Mouse (Mus musculus) ES-CJ7 (cell line): ENCODE measurements at regions not wholly inside any gene's neighbourhood (a gene's known extent, or its start where the extent isn't known, plus 50 kb on each side); places are given as distances from the start of the nearest gene placed in this dataset.

Experiments used
- DNase-seq: peaks from one replicate; pipeline ENCODE4 v3.0.0; 2011; ENCODE audit warnings: low read depth, low spot score

GRCm38 (mm10) chr9:46736232-46736631, 262.3 kb upstream of the Gm4791 start:
- DNase-seq = no peak

GRCm38 (mm10) chr9:46735664-46736067, 262.9 kb upstream of the Gm4791 start:
- DNase-seq = peak; percentile 77

GRCm38 (mm10) chr9:46728465-46728864, 270.1 kb upstream of the Gm4791 start:
- DNase-seq = no peak

GRCm38 (mm10) chr9:46724231-46724630, 274.3 kb upstream of the Gm4791 start:
- no peak for DNase-seq

DNA sequence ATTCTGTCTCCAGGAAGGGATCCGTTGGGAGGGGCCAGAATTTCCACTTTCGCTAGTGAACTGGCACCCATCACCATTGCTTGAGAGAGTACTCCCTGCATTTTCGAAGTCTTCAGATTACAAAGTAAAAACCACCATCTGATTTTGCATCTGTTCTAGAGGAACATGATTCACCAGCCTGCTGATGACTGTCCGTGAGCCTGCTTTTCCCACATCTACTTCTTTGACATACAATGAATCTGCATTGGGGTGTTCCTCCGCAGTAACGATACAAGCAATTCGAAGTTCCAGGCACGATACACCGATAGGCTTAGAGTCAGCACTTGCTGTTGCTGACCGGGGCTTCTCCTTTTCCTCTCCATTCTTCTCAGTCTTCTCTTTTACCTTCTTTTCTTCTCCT, 285.1 kb upstream of the Gm4791 start:
- no peak for DNase-seq

DNA sequence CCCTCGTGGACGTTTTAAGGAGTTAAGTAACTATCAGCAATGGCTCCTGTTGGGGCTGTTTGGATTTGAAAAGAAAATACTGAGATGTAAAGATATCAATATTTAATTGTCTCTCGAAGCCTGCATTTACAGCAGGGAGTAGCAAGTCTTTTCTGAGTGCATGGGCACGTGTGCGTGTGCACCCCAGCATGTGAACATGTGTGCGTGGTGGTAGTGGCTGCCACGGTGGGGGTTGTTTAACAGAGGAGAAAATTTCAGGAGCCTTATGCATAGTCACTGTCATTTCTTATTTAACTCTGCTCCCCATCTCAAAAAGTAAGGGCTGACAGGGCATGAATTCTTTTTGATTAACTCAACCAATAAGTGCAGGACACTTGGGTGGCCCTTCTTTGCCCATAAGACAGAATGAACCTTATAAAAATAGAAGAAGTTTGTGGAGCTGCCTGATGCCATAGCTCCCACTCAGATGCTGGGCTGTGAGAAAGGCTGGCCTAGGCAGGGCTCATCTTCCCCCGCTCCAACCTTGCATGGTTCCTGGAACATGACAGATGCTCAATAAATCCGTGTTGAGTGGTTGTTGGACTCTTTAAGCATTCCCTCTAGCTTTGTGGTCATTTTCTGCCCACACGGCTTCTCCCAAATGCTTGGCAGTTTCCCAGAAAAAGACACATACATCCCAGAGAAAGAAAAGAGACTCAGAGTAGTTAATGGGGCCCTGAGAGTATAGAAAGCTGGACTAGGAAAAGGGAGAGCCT, 294.2 kb upstream of the Gm4791 start:
- DNase-seq = no peak

DNA sequence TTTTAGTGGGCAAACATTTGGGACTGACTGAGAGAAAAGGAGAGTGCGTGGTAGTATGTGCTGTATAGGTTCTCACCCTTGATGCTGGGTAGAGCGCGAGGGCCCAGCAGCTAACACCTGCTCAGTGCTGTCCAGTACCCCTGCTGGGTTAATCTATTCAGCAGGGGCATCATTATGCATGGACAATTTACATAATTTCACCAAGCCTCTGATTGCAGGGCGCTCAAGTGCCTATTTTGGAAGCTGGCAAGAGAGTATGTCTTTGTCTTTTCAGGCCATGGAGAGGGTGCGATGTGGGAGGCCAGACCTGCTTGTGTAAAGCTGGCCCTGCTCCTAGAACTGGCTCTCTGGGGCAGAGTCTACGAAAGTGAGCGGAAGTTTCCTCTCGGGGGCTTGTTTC, 294.9 kb upstream of the Gm4791 start:
- no peak for DNase-seq

- DNase-seq = peak; percentile 32
These were observed 295.5 kb upstream of the Gm4791 start for GRCm38 (mm10) chr9:46702901-46703636.

DNA sequence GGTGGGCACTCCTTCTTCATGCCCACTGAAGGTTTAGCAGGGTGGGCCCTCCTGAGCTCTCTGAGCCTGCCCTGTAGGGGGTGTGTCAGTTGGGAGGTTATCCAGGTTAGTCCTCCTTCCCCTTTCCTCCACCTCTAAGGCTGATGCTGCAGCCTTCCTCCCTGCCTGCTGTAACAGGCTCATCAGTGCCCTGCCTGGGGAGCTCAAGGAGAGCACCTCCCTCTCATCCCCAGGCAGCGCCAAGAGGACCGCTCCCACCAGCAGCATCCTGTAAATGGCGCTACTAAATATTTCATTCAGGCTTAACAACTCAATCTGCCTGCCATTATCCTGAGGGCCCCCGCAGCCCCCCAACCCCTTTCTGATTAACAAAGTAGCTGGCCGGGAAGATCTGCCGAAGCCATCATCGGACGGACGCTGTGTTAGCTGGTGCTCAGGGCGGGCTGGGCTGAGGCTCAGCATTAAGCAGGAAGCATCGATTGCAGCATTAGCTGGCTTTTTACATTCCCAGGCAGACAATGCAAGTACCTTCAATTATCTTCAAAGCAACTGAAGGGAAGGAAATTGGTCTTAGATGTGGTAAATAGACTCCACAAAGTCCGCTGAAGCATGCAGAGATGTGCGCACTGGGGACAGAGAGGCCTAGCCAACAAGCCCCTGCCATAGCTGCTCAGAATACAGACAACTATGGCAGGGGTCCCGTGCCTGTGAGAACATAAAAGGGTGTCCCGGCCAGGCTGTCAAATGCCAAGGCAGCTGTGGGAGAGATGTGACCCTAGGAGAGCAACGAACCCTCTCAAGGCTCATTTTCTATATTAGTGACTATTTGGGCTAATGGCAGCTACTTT, 296.3 kb upstream of the Gm4791 start:
- DNase-seq = peak; percentile 50

DNA sequence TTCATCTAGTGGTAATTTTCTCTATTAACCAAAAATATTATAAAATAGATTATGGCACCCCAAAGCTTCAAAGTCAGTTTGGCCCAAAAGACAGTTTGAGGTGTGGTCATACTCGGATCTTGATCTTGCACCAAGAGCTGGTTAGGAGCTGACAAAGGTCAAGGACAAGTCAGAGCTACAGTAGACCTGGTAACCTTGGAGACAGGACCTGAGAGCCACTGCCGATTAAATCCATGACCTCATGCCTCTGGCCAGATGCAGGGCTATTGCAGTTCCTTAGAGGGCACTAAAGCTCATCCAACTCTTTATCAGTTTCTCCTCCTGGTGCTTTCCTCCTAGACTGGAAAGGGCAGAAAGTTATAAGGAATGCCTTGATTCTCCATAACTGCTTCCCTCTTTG, 302.4 kb upstream of the Gm4791 start:
- DNase-seq = peak; percentile 60

DNA sequence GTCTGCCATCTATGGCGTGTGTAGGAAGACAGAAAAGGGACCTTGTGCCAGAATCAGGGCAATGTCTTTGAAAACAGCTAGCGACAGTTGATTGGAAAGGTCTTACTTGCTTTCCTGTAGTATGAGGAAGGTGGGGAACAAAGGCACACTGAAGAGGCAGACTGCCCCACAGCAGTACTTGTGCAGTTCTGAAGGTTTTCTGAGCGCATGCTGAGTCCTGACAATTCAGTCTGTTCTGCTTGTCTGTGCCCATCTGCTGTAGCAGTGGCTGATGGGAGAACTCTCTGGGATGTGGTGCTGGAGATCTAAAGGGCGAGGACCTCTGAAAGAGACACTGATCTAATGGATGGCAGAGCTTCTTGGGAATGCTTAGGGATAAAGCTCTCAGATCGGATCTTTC, 309.2 kb upstream of the Gm4791 start:
- DNase-seq = no peak

- DNase-seq = no peak
These were observed 314.3 kb upstream of the Gm4791 start for GRCm38 (mm10) chr9:46684113-46684850.

DNA sequence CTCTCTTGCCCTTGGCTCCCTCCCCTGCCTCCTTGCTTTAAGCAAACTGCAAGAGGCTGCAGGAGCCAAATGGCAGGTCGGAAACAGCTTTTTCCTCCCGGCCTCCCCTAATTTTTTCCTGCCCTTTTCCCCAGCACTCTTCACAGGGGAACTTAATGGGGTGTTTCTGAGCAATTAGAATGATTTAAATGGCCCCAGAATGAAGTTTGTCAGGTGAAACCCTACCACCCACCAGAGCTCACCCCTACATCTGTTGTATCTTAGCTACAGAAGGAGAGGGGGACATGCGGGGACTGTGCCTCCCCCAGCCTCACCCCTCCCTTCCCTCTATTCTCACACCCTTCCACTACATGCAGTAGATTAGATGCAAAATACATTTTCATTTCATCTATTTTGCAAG, 326.5 kb upstream of the Gm4791 start:
- DNase-seq = no peak

DNA sequence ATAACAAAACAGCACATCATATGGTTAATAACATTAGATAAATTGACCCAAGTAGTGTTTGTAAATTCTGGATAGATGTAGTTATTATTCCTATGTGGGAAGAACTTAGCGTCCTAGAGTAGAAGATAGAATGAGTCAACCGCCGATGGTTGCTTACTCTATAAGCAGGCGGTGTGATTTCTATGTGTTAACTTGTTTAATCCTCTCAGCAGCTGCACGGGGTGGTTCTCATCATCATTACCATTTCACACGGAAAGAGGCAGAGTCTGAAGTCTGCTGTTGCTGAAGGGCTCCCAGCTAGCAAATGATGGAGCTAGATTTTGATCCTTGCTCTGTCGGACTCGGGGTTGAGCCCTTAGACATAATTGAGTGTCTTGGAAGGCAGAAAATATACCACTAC, 334.6 kb upstream of the 4931429L15Rik start:
- no peak for DNase-seq

- DNase-seq = no peak
These were observed 327.6 kb upstream of the 4931429L15Rik start for GRCm38 (mm10) chr9:46647238-46647922.

GRCm38 (mm10) chr9:46645469-46645884, 325.7 kb upstream of the 4931429L15Rik start:
- DNase-seq = no peak

DNA sequence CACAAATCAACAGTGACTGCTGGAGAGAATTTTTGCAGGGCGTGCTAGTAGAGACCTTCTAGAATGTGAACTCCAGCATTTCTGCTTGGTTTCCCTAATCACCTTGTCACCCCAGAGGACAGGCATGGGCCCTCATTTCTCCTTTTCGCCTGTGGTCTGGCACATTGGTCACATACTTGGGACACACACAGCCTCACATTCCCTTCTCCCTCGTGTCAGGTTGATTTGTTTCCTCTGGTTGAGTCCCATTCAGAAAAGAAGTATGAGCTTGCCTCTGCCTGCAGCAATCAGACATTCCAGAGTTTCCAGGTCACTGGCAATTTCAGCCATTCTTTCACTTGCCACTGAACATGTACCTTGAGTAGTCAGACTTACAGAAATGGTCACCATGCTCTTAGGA, 323.8 kb upstream of the 4931429L15Rik start:
- DNase-seq = no peak

- DNase-seq = peak; percentile 40
These were observed 322.9 kb upstream of the 4931429L15Rik start for GRCm38 (mm10) chr9:46642696-46643095.

- DNase-seq = no peak
These were observed 316.6 kb upstream of the 4931429L15Rik start for GRCm38 (mm10) chr9:46636261-46637010.

DNA sequence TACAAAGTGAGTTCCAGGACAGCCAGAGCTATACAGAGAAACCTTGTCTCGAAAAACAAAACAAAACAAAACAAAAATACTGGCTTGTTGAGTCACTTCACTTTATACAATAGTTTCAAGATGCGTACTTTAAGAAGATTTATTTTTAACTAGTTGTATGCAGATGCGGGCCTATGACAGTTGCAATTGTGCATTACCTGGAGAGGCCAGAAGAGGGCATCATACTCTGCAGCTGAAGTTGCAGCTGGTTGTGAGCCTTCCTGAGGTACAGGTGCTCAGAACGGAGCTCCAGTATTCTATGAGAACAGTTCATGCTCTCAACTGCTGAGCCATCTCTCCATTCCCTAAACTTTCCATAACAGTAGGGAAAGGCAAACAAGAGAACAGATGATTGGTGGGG, 314.2 kb upstream of the 4931429L15Rik start:
- DNase-seq = peak; percentile 61
